Mouse (Mus musculus): Measurements from ENCODE around the gene Rem2. TPM values are rescaled to one million over a fixed set of nuclear protein-coding genes. Genes with fewer than 3 reads are reported as not detected.
A peak's percentile ranks its signal among the peaks of the same experiment; 100 is the strongest.

Rem2 gene
- polyA plus RNA-seq, 1 experiment from 2014 or later = 0.27 TPM

GRCm38 (mm10) chr14:54443712-54444618 is 31.9 kb upstream of the Rem2 start:
- H3K27me3 ChIP-seq = no peaks in the 10 kb centered on the region
- CTCF ChIA-PET = interaction anchor here (1.0 to 2.2 kb wide), 2 partner anchors 205 to 253 kb away, joined by 3 to 5 read pairs; no protein-coding TSS in a partner anchor
- ATAC-seq (no peak), DNase-seq (ENCODE audit: low read depth, low spot score) (no peak)
- POLR2A ChIA-PET = interaction anchor here (0.6 kb wide), 1 partner anchor 76 kb away, joined by 4 read pairs; no protein-coding TSS in a partner anchor
- no peak for TF ChIP-seq CTCF (IDR thresholded peaks at IDR 0.05)
- in situ Hi-C loops (cut with MboI; ENCODE audit: low pct_unique_long_range_greater_than_20kb) = no loop called here

- CTCF ChIA-PET = interaction anchor here (1.0 to 2.2 kb wide), 2 partner anchors 17 to 206 kb away, joined by 3 to 5 read pairs; no protein-coding TSS in a partner anchor
- no peak for TF ChIP-seq CTCF (IDR thresholded peaks at IDR 0.05)
- ATAC-seq (peak; percentile 52), DNase-seq (ENCODE audit: low read depth, low spot score) (no peak)
- H3K27me3 ChIP-seq = no peaks in the 10 kb centered on the region
- POLR2A ChIA-PET = interaction anchor here (0.5 to 1.2 kb wide), 2 partner anchors 11 to 213 kb away, joined by 3 to 5 read pairs; no protein-coding TSS in a partner anchor
- in situ Hi-C loops (cut with MboI; ENCODE audit: low pct_unique_long_range_greater_than_20kb) = no loop called here
Observed at GRCm38 (mm10) chr14:54445476-54445875, 30.4 kb upstream of the Rem2 start.

- DNase-seq (ENCODE audit: low read depth, low spot score) (no peak), ATAC-seq (no peak)
- H3K27me3 ChIP-seq = no peaks in the 10 kb centered on the region
- CTCF ChIA-PET = interaction anchor here (1.1 to 1.3 kb wide), 2 partner anchors 200 to 226 kb away, joined by 3 to 4 read pairs; no protein-coding TSS in a partner anchor
- in situ Hi-C loops (cut with MboI; ENCODE audit: low pct_unique_long_range_greater_than_20kb) = loop anchor here (5.0 kb wide), 2 partner anchors 226 to 391 kb away; no protein-coding TSS in a partner anchor
- POLR2A ChIA-PET = no interaction called here
- no peak for TF ChIP-seq CTCF (IDR thresholded peaks at IDR 0.05)
Observed at GRCm38 (mm10) chr14:54453566-54453965, 22.3 kb upstream of the Rem2 start.

- CTCF ChIA-PET = no interaction called here
- POLR2A ChIA-PET = no interaction called here
- no peak for ATAC-seq
- no peak for TF ChIP-seq CTCF (IDR thresholded peaks at IDR 0.05)
- DNase-seq (ENCODE audit: low read depth, low spot score) = no peak
- in situ Hi-C loops (cut with MboI; ENCODE audit: low pct_unique_long_range_greater_than_20kb) = loop anchor here (5.0 kb wide), 2 partner anchors 228 to 393 kb away; no protein-coding TSS in a partner anchor
- H3K27me3 ChIP-seq = no peaks in the 10 kb centered on the region
Observed at GRCm38 (mm10) chr14:54454669-54455528, 21.0 kb upstream of the Rem2 start.

GRCm38 (mm10) chr14:54457907-54458569 is 17.9 kb upstream of the Rem2 start:
- ChIA-PET POLR2A (no interaction called here), CTCF (interaction anchor here (1.1 kb wide), 1 partner anchor 225 kb away, joined by 3 read pairs; no protein-coding TSS in a partner anchor)
- no peaks in the 10 kb centered on the region for H3K27me3 ChIP-seq
- TF ChIP-seq CTCF (IDR thresholded peaks at IDR 0.05) = no peak
- DNase-seq (ENCODE audit: low read depth, low spot score) (no peak), ATAC-seq (no peak)
- in situ Hi-C loops (cut with MboI; ENCODE audit: low pct_unique_long_range_greater_than_20kb) = no loop called here

- in situ Hi-C loops (cut with MboI; ENCODE audit: low pct_unique_long_range_greater_than_20kb) = no loop called here
Observed at GRCm38 (mm10) chr14:54462146-54462545, 13.8 kb upstream of the Rem2 start.

GRCm38 (mm10) chr14:54463108-54463958 is 12.6 kb upstream of the Rem2 start:
- ATAC-seq = no peak
- no peak for DNase-seq (ENCODE audit: low read depth, low spot score)
- no peaks in the 10 kb centered on the region for H3K27me3 ChIP-seq
- POLR2A ChIA-PET = no interaction called here
- in situ Hi-C loops (cut with MboI; ENCODE audit: low pct_unique_long_range_greater_than_20kb) = no loop called here
- CTCF ChIA-PET = no interaction called here
- no peak for TF ChIP-seq CTCF (IDR thresholded peaks at IDR 0.05)

More at GRCm38 (mm10) chr14:54462146-54462545, 13.8 kb upstream of the Rem2 start:
- DNase-seq (ENCODE audit: low read depth, low spot score) (no peak), ATAC-seq (no peak)
- ChIA-PET CTCF (no interaction called here), POLR2A (no interaction called here)
- H3K27me3 ChIP-seq = no peaks in the 10 kb centered on the region
- TF ChIP-seq CTCF (IDR thresholded peaks at IDR 0.05) = no peak

GRCm38 (mm10) chr14:54463959-54464292 is 12.0 kb upstream of the Rem2 start, which contains the start of gene Lrp10:
Gene Lrp10 (plus strand): TSS chr14:54464137.
- in situ Hi-C loops (cut with MboI; ENCODE audit: low pct_unique_long_range_greater_than_20kb) = no loop called here
- peak; percentile 89 for ATAC-seq
- no peaks in the 10 kb centered on the region for H3K27me3 ChIP-seq
- DNase-seq (ENCODE audit: low read depth, low spot score) = no peak
- CTCF ChIA-PET = no interaction called here
- POLR2A ChIA-PET = no interaction called here
- no peak for TF ChIP-seq CTCF (IDR thresholded peaks at IDR 0.05)

- TF ChIP-seq CTCF (IDR thresholded peaks at IDR 0.05) = no peak
- no peaks in the 10 kb centered on the region for H3K27me3 ChIP-seq
- in situ Hi-C loops (cut with MboI; ENCODE audit: low pct_unique_long_range_greater_than_20kb) = no loop called here
- POLR2A ChIA-PET = no interaction called here
- CTCF ChIA-PET = interaction anchor here (1.4 kb wide), 1 partner anchor 49 kb away, joined by 3 read pairs; no protein-coding TSS in a partner anchor
- ATAC-seq (peak; percentile 81), DNase-seq (ENCODE audit: low read depth, low spot score) (no peak)
Observed at GRCm38 (mm10) chr14:54464293-54465005, 11.5 kb upstream of the Rem2 start.

Data from Patski (cell line).